Mouse (Mus musculus) bone marrow macrophage, adult 2 months (primary cell): ENCODE results near the gene Gm17402. TPM values are rescaled to one million over a fixed set of nuclear protein-coding genes. Genes with fewer than 3 reads are reported as not detected.

Experiments
- H3K27ac ChIP-seq: 2 replicates; pipeline ENCODE4 v1.5.1; 2012; ENCODE audit warnings: low read depth, low read length; ENCODE audit not compliant: insufficient read depth
- H3K4me1 ChIP-seq: 2 replicates; pipeline ENCODE4 v1.6.1; 2012; ENCODE audit warnings: low read length; ENCODE audit not compliant: control insufficient read depth, insufficient read depth
- H3K4me3 ChIP-seq: 2 replicates; pipeline ENCODE4 v1.5.1; 2012; ENCODE audit warnings: mild to moderate bottlenecking, low read length, moderate library complexity; ENCODE audit not compliant: insufficient read depth
- CTCF ChIP-seq: IDR thresholded peaks from 2 replicates; pipeline ENCODE4 v1.5.1; 2012; ENCODE audit warnings: low read depth, mild to moderate bottlenecking, low read length, moderate library complexity
- POLR2A ChIP-seq: IDR thresholded peaks from 2 replicates; pipeline ENCODE4 v1.6.1; 2012; ENCODE audit warnings: mild to moderate bottlenecking, low read depth, low read length, borderline replicate concordance
- polyA plus RNA-seq: library from polyadenylated mRNA; stranded (reverse); fragments of >200 nt; gene quantifications from 2 replicates; pipeline ENCODE4 v1.2.4, GENCODE M21; 2012; ENCODE audit not compliant: missing spikeins, insufficient read depth, insufficient read length

Gm17402 gene
- polyA plus RNA-seq = not detected in 2 replicates

DNA sequence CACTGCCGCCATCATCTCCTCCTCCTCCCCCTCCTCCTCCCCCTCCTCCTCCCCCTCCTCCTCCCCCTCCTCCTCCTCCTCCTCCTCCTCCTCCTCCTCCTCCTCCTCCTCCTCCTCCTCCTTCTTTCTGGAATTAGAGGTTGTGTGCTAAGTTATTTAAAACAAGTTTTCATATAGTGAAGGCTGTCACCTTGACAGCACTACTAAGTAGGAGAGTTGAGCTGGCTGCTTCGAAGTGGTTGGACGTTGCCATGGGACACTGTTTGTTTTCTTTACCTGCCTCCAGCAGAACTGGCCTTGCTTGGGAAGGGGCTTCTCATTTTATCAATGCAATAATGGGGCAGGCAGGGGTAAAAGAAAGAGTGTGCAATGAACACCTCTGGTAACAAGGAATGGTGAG, at the start of gene Gm17402:
Gm17402 (minus strand) TSS at position 101 of the 400 bp plus-strand sequence.
- Histone ChIP-seq H3K4me3 (peak within 1 kb of the TSS; percentile 55), H3K4me1 (peaks cover 2% of the 10 kb centered on the region; the same call in 1 of the 2 replicates), H3K27ac (no peak within 1 kb of the TSS)
- TF ChIP-seq POLR2A (no peak), CTCF (no peak)

DNA sequence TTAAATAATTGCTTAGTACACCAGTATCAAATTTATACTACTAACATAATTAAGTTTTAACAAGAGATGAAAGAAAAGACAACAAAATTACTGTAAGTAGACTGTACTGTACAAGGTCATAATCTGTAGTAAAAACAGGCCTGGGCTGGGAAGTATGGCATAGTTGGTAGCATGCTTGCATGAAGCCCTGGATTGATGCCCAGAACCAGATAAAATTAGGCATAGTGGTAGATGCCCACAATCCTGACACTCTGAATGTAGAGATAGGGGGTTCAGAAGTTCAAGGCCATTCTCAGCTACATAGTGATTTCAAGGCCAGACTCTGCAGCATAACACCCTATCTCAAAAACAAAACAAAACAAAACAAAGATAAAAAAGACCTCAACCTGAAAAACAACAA, 3.3 kb upstream of the Gm17402 start:
- Histone ChIP-seq H3K27ac (no peak overlapping the region), H3K4me1 (peaks cover 2% of the 10 kb centered on the region; the same call in 1 of the 2 replicates), H3K4me3 (no peak overlapping the region)
- TF ChIP-seq CTCF (no peak), POLR2A (no peak)

DNA sequence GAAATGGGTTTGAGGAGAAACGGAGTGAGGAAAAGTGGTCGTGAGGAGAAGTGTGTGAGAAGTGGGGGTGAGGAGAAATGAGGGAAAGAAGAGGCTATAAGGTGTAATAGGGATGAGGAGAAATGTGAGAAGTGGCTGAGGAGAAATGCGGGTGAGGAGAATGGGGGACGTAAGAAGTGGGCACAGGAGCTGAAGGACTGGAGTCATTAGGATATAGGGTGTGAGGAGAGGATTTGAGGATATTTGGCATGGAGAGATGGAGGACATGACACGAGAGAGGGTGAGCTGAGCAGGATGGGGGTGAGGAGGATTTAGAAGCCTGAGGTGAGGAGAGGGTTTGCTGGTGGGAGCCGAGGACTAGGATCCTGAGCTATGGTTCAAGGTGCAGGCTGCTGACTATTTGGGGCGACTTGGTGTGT, 594 bp downstream of the Gm17402 start:
- H3K4me1 ChIP-seq = peaks cover 2% of the 10 kb centered on the region; the same call in 1 of the 2 replicates
- H3K4me3 ChIP-seq = peak overlapping the region; percentile 55
- TF ChIP-seq POLR2A (no peak), CTCF (no peak)
- H3K27ac ChIP-seq = no peak overlapping the region

DNA sequence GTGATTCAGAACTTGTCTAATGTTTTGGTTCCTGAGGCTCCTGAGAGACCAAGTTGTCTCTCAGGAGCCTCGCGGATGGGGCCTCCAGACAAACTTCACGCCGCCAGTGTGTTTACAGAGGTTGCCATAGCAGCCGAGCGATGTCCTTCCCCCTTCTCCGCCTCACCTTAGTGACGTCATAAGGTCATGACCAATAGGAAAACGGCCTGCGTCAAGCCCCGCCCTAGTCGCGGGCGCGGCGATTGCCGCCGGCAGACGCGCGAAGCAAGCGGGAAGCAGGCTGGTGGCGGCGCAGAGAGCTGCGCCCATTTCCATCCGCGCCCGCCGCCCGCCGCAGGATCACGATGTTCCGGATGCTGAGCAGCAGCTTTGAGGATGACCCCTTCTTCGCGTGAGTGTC, 1.1 kb downstream of the Gm17402 start, which contains the start of gene Mlf1:
Mlf1 (plus strand) TSS at position 226 of the 400 bp plus-strand sequence.
- Histone ChIP-seq H3K4me3 (peak within 1 kb of the TSS; percentile 55), H3K4me1 (peaks cover 2% of the 10 kb centered on the region; the same call in 1 of the 2 replicates), H3K27ac (no peak within 1 kb of the TSS)
- TF ChIP-seq CTCF (no peak), POLR2A (no peak)

DNA sequence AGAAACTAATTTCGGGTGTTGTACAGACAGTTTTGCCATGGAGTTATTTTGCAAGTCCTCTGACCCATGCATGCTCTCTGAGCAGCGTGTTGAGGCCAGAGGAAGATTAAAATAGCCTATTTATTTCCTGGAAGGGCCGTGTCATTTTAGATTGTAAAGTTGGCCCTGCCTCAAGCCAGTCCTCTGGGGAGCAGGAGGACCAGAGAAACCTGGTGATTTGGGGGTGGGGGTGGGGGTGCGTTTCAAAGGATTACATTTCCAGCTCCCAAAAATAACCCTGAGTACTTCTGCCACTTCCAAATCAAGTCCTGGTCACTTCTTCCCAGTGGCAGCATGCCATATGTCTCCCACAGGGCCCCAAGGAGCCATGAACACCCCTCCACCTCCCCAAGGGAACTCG, 2.2 kb downstream of the Gm17402 start:
- Histone ChIP-seq H3K27ac (no peak overlapping the region), H3K4me3 (no peak overlapping the region), H3K4me1 (peaks cover 2% of the 10 kb centered on the region; the same call in 1 of the 2 replicates)
- no peak for TF ChIP-seq CTCF

DNA sequence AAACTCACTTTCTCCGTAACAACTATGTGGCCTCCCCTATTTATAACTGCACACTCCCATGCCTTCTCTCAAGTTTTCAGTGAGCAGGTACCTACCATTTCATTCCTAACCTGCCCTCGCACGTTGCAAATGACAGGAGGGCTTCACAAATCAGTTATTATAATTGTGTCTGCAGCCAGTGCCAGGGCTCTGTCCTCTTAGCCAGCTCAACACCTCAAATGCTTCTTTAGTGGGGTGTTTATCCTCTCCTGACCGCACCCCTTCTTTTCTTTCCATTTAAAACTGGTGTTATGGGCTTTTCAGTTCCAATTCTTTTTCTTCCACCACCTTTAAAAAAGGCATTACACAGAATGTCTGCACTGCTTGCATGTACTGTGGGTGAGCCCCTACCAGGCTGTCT, 2.8 kb downstream of the Gm17402 start:
- Histone ChIP-seq H3K27ac (no peak overlapping the region), H3K4me1 (peaks cover 2% of the 10 kb centered on the region; the same call in 1 of the 2 replicates), H3K4me3 (no peak overlapping the region)
- TF ChIP-seq CTCF (no peak), POLR2A (no peak)

DNA sequence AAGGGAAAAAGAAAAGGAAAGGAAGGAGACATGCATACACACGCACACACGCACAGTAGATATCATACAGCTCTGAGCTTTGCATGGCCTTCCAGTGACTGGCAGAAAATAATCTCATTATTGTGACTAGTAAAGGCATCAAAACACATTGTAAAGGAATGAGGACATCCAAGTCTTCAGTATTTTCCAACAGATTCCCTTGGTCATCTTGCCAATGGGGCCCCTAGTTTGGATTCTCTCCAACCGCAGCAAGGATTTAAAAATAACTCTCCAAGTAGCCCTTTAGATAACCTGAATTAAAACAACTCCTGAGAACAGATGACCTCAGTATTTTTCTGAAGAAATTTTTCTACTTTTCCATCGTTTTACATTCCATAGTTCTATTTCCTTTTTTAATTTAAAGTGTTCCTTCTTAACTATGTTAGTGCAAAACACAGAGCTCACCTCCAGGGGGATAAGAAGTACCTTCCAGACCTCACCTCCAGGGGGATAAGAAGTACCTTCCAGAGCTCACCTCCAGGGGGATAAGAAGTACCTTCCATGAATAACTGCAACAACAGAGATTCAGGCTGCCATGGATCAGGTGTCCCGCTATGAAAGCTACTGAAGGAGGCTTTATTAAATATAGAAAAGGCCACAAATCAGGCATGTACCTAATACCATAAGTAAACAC, 5.4 kb downstream of the Gm17402 start:
- Histone ChIP-seq H3K4me3 (no peak overlapping the region), H3K27ac (no peak overlapping the region), H3K4me1 (peaks cover 2% of the 10 kb centered on the region; the same call in 1 of the 2 replicates)
- TF ChIP-seq CTCF = no peak
- TF ChIP-seq POLR2A = no peak

DNA sequence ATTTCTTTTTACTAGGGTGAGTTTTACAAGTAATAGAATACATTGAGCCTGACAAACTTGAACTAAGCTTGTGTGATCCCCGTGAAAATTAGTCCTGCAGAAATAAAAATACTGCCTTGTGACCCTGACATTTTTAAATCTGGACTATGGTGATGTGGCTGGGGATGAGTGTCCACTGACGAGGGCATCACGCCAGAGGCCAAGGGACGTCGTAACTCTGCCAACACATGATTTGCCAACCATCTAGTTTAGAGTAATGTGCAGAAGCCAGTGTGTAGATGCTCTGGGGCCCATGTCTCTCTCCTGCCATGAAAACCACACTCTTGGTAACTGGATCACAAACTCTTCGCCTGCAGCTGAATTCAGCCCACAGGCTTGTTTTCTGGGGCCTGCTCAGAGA, 7.5 kb downstream of the Gm17402 start:
- no peak overlapping the region for H3K4me3 ChIP-seq
- H3K27ac ChIP-seq = no peak overlapping the region
- no peaks in the 10 kb centered on the region for H3K4me1 ChIP-seq
- TF ChIP-seq POLR2A = no peak
- no peak for TF ChIP-seq CTCF

DNA sequence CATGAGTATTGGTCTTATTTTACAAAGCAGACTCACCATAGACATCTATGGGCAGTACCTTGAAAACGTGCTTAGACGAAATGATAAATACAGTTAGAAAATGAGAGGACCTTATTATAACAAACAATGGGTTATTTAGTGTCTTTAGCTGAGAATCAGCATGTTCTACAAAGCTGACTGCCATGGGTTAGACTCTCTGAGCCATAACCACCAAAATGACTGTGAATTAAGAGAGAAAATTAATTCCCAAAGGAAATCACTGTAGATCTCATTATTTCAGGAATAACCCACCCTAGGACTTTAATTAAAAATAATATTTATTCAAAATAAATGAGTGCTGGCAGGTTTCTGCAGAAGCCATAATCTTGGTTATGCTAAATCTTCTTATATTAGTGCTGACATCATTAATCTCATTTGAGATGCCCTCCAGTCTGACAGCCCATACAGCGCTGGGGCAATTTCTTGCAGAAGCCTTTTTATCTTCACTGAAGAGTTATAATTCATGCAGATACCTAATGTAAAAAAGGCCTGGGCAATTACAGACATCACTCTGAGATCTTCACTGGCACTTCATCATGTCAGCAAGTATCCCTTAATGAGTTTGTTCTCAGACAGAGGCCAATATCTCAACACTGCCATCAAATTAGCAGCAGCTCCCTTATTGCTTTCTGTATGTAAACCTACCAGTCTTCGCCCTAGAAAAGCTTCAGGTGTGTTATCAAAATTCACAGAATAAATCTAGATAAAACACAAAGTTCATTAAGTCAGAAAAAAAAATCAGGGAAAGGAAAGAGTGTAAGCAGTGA, 8.7 kb downstream of the Gm17402 start:
- Histone ChIP-seq H3K4me3 (no peak overlapping the region), H3K4me1 (no peaks in the 10 kb centered on the region), H3K27ac (no peak overlapping the region)
- no peak for TF ChIP-seq CTCF
- TF ChIP-seq POLR2A = no peak

DNA sequence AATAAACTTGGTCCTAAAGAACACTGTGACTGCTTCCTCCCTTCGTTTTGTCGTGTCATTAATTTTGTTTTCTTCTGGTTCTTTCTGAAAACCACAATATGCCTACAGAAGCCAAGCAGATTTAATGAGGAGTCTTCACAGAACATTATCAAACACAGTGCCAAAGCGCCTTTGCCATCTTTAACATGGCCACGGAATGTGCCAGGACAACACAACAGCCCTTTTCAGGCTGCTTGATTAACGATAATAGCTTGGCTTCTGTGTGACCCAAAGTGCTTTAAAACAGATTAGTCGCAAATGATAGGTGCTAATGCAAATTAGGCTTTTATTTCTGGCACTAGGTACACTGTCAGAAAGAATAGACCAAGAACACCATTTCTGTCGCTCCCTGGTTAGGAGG, 16.6 kb downstream of the Gm17402 start:
- no peak overlapping the region for H3K4me3 ChIP-seq
- TF ChIP-seq POLR2A = no peak
- TF ChIP-seq CTCF = no peak
- no peak overlapping the region for H3K27ac ChIP-seq
- H3K4me1 ChIP-seq = no peaks in the 10 kb centered on the region
